Mouse (Mus musculus) T-helper 2 cell (primary cell): ENCODE measurements at regions not wholly inside any gene's neighbourhood (a gene's known extent, or its start where the extent isn't known, plus 50 kb on each side); places are given as distances from the start of the nearest gene placed in this dataset.

Source experiments
- in situ Hi-C: fragments of 300-600 bp; cut with MboI, MseI; formaldehyde crosslinking; loops from one replicate; pipeline ENCODE4 v1.15.1; 2025; ENCODE audit warnings: high pct_unique_total_duplicates

DNA sequence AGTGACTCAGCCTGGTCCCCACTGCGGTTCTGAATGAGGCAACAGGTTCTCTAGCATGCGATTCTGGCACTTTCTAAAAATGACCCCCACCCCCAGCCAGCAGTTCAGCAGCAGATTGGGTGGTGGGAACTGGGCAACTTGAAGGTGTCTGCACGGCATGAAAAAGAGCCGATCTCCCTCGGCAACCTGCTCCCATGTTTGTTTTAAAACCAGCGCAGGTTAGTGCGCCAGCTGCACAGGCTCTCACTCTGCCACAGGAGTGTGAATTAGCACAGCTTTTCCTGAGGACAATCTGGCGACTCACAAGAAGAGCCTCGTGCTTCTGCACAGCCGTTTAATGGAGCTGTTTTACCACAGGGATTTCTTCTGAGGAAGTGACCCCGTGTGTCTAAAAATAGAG lies 120.4 kb upstream of the Ctbp2 start:
- in situ Hi-C loops = no loop called here

DNA sequence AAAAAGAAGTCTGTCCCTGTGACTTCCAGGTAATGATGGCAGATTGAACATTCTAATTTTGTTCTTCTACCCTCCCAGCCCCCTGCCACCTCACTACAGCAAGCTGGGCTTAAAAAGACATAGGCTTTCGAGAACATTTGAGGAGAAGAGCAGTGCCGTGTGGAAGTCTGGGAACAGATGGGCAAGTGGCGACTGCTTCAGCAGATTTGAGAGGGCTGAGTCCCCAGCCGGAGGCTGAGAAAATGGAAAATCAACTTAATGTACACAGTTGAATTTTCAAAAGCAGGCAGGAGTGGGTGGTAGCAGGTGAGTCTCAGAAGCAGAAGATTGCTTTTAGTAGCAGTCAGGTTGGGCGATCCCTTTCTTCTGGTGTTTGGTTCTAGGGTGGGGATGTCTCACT lies 110.2 kb upstream of the Ctbp2 start:
- in situ Hi-C loops = no loop called here

DNA sequence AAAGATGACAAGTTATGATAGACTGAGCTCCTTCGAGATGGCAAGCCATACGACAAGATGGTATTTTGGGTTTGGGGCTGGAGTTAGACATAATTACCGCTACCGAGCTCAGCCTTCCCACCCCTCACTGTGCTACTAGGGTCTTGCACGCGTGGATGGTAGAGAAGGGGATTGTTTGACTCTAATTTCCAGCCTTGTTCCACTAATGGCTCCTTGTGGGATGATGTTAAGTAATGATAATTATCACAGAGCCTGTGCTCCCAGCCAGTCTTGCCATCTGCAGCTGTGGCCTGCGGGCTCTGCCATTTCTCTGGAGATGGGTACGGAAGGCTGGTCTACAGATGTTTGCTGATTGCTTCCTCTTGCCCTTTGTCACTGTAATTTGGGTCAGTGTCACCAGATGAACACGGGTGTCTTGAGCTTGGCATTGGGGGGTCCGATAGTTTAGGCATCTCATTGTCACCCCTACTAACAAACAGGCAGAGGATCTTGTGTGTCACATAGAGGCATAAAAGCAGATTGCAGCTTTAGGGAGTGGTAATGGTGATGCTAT lies 108.8 kb upstream of the Ctbp2 start:
- in situ Hi-C loops = no loop called here

DNA sequence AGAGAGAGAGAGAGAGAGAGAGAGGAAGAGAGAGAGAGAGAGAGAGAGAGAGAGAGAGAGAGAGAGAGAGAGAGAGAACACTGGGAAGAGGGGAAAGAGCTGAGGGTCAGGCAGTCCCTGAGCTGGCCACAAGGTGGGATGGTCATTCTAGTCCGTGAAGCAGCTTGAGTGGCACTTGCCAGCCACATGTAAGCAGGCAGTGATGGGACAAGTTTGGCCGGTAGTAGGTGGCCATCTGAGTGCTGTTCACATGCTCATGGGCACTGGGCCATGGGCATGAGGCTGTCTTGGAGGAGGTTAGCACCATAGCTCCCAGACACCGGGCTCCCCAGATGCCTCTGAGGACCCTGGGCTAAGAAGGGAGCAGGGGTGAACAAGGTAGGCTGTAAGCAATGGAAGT lies 106.7 kb upstream of the Ctbp2 start:
- in situ Hi-C loops = no loop called here

DNA sequence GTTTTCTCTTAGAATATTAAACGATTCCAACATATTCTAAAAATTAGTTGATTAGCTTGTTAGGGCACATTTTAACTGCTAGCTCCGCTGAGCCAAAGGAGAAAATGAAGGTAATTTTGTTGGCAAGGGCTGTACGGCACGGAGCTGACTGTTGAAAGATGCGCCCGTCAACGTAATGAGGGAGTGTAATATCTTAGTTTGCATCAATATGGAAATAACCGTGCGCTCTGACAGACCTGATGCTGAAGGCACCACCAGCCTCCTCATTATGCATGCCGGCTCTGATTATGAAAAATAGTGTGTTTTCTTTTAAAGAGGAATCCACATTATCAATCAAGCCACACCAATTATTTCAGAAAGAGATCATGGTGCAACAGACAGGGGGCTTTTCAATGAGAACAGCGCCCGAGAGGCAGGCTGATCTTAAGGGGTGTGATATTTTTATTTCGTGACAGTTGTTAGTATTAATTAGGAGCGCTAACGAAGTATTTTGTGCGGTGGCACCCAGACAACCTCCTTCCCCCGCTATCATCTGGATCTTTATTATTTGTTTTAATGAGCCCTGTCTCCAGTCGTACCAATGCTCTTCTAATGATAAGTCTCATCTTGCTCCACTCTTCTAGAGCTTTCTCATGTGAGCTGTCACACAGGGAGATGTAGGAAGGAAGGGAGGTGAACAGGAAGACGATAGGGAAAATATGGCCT lies 99.9 kb upstream of the Ctbp2 start:
- in situ Hi-C loops = no loop called here

DNA sequence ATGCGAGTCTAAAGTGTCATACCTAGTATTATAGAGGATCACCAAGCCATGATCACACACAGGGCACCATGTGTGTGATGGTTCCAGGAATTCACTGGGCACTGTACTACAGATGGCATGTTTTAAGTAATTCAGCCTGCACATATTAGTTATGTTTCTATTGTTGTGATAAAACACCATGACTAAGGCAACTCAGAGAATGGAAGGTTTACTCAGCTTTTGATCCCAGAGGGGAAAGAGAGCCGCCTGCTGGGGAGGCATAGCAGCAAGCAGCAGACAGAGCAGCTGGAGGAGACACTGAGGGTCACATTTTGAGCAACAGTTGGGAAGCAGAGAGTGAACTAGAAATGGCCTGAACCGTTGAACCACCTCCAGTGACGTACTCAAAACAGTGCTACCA lies 88.2 kb upstream of the Ctbp2 start:
- in situ Hi-C loops = no loop called here

DNA sequence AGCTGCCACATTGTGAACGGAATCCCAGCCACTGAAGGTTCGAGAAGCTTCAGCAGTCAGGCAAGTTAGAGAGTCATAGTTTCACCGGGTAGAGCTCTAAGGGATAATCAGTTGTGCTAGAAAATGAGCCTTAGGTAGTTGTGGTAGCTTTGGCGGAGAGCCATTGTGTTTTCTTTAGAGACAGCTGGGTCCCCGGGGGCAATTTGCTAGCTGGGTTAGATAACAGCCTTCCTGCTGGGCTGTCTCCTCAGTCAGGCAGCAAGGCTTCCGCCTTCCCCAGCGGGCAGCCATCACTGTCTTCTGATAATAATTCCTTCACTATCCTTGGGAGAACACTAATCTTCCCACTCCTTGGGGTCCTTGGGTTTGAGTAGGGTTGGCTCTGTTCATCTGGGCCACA lies 81.5 kb upstream of the Ctbp2 start:
- in situ Hi-C loops = no loop called here

DNA sequence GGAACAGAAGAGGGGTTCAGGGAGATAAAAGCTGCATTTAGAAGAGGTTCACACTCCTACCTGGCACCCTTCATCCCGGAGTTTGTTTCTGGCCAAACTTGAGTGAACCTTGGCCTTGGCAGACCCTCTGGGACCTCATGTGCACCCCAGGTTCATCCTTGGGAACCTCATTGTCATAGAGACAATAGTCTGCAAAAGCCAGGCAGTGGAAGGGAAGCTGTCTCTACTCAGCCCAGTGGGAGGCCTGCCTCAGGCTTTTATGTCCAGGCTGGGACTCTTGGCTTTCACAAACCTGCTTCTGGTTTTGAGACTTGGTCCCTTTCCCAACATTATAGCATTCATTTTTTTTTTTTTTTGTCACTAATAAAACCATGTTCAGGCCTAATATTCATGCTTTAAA lies 80.3 kb upstream of the Ctbp2 start:
- in situ Hi-C loops = no loop called here

DNA sequence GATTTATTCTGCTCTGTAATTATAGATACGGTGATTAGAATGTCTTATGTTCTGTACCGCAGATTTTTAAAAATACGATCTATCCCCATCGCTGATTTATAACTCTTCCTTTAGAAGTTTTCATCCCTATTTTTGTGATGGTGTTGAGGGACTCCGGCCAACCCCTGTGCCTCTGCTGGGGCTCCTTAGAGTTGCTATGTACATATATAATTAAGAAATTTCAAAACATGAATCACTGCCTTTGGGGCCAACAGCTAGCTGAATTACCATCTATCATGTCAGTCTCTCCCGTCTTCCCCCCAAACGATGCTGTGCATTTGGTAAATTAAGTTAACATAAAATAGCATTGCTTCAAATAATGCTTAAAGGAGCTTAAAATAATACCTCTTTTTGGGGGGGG lies 79.8 kb upstream of the Ctbp2 start:
- in situ Hi-C loops = no loop called here

DNA sequence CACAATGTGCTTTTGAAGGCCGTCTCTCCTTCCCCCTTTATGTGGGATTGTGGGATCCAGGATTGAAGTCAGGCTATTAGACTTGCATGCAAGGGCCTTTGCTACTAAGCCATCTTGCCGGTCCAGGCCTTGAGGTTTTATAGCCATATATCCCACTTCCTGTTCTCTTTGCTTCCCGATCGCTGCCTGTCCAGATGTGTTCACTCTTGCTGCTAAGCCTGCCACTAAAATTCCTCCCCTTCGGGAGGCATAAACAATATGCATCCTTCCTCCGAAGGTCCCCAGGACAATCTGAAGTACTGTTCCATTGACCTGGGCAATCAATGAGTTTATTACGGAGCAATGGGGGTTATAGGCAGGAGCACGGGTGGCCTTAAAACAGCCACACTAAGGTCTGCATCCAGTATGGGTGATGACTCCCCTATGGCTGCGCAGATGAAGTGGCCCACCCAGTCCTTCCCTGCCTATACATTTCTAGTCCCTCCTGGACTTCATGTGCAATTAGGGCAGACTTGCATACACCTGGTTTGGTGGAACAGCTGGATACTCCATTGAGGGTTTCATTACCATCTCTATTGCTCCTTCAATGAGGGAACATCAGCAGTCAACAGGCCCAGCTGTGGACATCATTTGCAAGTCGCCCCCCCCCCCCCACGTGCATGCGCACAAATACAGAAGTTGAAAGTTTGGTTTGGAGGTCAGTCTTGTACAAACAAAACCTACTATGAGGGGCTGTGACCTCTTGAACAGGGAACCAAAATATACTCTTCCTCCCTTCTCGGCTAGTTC lies 78.1 kb upstream of the Ctbp2 start:
- in situ Hi-C loops = no loop called here

DNA sequence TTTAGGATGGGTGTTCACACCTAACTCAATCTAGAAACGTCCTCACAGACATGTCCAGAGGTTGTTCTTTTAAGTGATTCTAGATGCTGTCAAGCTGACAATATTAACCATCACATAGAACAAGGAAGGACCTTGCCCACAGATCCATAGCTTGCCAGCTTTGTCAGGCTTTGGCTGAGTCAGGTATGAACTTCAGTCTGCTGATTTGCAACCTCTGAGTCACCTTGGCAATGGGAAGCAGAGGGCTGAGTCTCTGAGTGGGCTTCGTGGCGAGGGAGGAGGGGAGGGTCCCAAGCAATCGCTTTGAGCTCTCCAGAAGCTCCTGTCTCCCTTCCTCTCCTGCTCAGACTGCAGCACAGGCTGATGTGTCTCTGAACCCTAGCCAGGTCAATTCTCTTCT lies 74.9 kb upstream of the Ctbp2 start:
- in situ Hi-C loops = no loop called here

DNA sequence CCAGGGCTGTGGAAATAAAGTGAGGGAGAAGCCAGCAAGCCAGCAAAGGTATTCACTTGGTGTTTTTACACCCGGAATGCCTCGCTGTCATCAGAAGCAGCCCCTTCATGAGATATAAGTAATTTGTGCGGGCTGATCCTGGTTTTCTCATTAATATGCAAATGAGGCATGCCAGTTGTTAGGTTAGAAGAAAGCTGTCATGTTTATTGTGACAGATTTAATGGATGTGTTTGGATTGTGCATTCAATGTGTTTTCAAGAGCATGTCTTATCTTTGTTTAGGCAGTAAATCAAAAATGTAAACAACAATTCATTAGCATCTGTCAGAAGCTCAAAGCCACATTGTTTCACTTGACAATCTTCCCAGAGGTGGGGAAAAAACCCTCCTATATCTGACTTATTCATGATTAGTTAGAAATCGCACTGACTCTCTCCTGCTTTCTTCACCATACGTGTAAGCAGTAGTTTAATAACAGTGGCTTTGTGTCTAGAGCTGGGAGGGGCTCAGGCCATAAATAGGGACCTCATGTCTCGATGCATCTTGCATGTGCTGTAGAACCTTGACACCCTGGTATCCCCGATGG lies 65.8 kb upstream of the Ctbp2 start:
- in situ Hi-C loops = loop anchor here (10.0 kb wide), 1 partner anchor 1485 kb away; the partner anchor contains the start of gene Dock1

DNA sequence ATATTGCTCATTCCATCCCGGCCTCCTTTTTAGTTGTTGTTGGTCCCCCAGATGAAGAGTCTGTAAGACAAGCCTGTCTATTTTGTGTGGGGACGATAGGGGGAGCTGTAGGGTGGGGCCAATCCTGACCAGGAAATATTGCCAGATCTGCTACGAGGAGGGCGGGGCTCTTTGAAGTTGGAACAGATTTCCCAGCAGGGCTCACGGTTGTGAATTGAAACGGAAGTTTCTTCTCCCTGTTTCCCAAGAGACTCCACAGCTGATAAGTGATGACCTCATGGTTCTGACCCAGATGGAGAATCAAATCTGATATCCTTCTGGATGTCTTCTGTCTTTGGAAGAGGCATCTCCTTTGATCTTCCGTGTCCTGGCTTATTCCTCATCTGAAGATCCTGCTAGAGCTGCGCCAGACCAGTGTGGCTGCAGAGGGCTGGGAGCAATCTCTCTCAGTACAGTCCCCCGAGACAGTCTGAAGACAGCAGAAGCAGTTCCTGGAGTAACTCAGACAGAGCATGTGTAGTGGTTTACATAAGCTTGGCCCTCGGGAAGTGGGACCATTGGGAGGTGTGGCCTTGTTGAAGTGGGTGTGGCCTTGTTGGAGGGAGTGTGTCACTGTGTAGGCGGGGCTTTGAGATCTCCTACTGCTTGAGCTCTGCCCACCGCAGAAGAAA lies 61.9 kb upstream of the Ctbp2 start:
- in situ Hi-C loops = loop anchor here (10.0 kb wide), 1 partner anchor 1489 kb away; the partner anchor contains the start of gene Dock1

DNA sequence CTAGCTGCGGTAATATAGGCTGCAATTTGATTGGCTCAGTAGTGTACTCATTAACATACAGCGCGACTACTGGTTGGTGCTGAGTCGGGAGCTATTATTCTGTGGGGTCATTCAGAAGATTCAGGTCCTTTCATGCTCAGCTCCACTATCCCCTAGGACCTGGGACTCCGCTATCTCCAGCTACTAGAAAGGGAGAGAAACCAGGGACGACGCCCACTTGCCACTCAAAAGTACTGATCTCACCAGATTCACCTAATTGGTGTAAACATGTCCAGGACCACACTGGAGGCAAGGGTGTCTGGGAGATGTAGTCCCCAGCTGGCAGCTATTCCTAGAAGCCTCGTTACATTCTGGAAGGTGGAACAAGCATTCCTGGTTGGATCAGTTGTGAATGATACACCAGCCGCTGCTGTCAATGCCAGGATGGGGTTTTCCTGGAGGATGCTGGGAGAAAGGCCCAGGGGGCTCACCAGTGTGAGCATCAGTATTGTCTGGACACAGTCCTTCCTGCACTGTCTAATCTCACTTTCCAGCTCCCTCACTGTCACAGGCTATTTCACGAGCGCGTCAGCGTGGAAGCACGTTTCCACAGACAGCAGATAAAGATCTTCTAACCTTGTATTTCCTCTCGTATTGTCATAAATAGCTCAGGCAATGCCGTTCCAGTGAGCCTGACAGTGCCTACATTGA lies 60.9 kb upstream of the Ctbp2 start:
- in situ Hi-C loops = loop anchor here (10.0 kb wide), 1 partner anchor 1490 kb away; the partner anchor contains the start of gene Dock1

DNA sequence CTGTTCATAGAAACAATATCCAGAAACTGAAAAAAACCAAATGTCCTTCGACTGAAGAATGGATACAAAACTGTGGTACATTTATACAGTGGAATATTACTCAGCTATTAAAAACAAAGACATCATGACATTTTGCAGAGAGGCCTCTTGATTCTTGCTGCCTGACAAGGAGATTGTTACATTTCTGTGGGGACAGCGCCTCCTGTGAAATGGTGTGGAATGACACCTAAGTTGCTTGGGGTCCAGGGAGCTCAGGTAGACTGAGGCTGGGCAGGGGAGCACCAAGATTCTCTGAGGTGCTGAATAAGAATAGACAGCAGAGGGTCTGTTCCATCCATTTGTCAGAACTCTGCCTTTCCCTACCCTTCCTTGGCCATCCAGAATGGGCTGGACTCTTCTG lies 57.2 kb upstream of the Ctbp2 start:
- in situ Hi-C loops = loop anchor here (10.0 kb wide), 1 partner anchor 1493 kb away; the partner anchor contains the start of gene Dock1

DNA sequence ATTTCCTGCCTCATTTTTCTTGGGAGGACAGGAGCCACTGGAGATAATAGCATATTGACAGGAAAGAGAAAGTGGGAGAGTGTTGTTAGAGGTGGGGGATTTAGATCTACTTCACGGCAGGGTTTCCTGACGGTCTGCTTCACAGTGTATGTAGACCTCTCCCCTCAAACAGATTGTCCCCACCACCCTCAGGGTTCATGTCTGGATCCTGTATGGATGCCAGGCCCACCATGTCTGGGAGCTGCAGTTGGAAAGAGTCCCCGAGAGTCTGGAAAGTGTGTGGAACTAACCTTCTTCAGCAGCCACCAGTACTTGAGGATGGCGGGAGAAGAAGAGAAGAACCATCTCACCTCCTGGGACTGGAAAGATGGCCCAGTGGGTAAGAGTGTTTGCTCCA lies 53.0 kb upstream of the Ctbp2 start:
- in situ Hi-C loops = no loop called here

DNA sequence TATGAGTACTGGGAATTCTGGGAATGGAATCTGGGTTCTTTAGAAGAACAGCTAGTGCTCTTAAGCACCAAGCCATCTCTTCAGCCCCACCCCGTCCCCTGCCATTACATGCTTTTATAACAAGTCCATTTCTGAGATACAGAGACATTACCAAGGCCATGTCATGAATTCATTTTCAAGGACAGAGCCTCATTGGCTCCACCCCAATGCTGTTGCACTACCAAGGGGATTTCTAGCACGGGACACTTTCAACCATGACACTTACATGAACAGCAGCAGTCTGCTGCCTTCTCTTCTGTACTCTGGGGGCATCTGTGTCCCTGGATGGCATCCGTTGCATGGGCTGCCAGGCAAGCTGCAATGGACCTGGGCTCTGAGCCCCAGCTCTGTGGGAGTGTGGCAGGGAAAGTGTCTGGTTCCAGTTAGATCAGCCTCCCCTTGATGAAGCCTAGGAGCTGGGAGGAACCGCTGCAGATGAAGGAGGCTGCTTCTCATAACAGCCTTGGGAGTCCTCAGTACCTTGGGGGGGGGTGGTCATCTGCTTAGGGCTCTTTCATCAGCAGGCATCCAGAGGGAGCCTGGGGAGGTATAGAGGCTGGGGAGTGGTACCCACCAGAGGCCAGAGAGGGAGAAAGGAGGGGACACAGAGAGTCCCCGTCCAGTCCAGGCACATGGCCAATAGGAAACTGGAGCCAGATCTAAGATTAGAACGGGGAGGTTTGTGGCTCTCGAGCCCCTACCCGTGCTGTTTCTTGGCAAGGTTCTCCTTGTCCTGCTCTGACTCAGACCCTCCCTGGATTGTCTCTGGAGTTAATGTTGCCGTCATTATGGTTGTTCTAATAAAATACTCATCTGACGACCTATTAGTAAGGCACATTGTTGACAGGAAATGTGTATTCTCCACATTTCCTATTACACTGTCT lies 52.4 kb upstream of the Ctbp2 start:
- in situ Hi-C loops = no loop called here
